Mouse (Mus musculus): ENCODE results near the gene Mettl9. TPM values are rescaled to one million over a fixed set of nuclear protein-coding genes. Genes with fewer than 3 reads are reported as not detected.
"Not testable (repeated sequence)": the region's sequence is repeated elsewhere in the genome, so short reads cannot be mapped to it uniquely, and the experiment has no call there.

Mettl9 gene
- polyA plus RNA-seq, 2 experiments, result 91.6 to 188 TPM

GRCm38 (mm10) chr7:121020277-121020676 lies 14.0 kb upstream of the Mettl9 start:
- no peak overlapping the region for H3K9ac ChIP-seq (ENCODE audit: low read depth, low read length, severe bottlenecking)
- TF ChIP-seq POLR2A (IDR thresholded peaks at IDR 0.05; ENCODE audit: borderline replicate concordance, extremely low read depth, insufficient read depth, insufficient read length), result no peak
- H3K4me3 ChIP-seq (replicated peaks; ENCODE audit: low read length), result no peak overlapping the region
- no peak overlapping the region for H3K4me2 ChIP-seq (replicated peaks; ENCODE audit: low read depth, low read length, severe bottlenecking)
- no peak for DNase-seq (ENCODE audit: low spot score)
- 0 out of 2 replicates have a peak, but pooled peaks cover 3% of the 10 kb centered on the region for H3K4me1 ChIP-seq (ENCODE audit: control insufficient read depth, insufficient read depth, low read length)
- H3K27me3 ChIP-seq (ENCODE audit: control insufficient read depth, insufficient read depth, low read length), result no peaks in the 10 kb centered on the region
- 37% methylated on average over 8 of the region's 8 CpGs for WGBS
- H3K27ac ChIP-seq (replicated peaks; ENCODE audit: low read depth, low read length), result no peak overlapping the region
- no peak for ATAC-seq (ENCODE audit: low FRiP score, low read depth)
- no peaks in the 10 kb centered on the region for H3K9me3 ChIP-seq (ENCODE audit: control insufficient read depth, low read length)
- H3K36me3 ChIP-seq (ENCODE audit: control insufficient read depth, insufficient read depth, low read length), result no peaks in the 10 kb centered on the region

- 55% methylated on average over 6 of the region's 6 CpGs for WGBS
- H3K36me3 ChIP-seq (ENCODE audit: control insufficient read depth, insufficient read depth, low read length), result no peaks in the 10 kb centered on the region
- peaks cover 8% of the 10 kb centered on the region for H3K4me1 ChIP-seq (ENCODE audit: control insufficient read depth, insufficient read depth, low read length)
- no peaks in the 10 kb centered on the region for H3K27me3 ChIP-seq (ENCODE audit: control insufficient read depth, insufficient read depth, low read length)
- no peak overlapping the region for H3K9ac ChIP-seq (ENCODE audit: low read depth, low read length, severe bottlenecking)
- H3K4me3 ChIP-seq (replicated peaks; ENCODE audit: low read length), result no peak overlapping the region
- DNase-seq (ENCODE audit: low spot score) (no peak), ATAC-seq (ENCODE audit: low FRiP score, low read depth) (no peak)
- no peak overlapping the region for H3K4me2 ChIP-seq (replicated peaks; ENCODE audit: low read depth, low read length, severe bottlenecking)
- H3K27ac ChIP-seq (replicated peaks; ENCODE audit: low read depth, low read length), result no peak overlapping the region
- no peak for TF ChIP-seq POLR2A (IDR thresholded peaks at IDR 0.05; ENCODE audit: borderline replicate concordance, extremely low read depth, insufficient read depth, insufficient read length)
- H3K9me3 ChIP-seq (ENCODE audit: control insufficient read depth, low read length), result no peaks in the 10 kb centered on the region
These were observed 8.8 kb upstream of the Mettl9 start for GRCm38 (mm10) chr7:121025221-121026008.

GRCm38 (mm10) chr7:121026300-121026699 lies 7.9 kb upstream of the Mettl9 start:
- WGBS, result 28% methylated on average over 3 of the region's 3 CpGs
- ATAC-seq (ENCODE audit: low FRiP score, low read depth) (no peak), DNase-seq (ENCODE audit: low spot score) (no peak)
- Histone ChIP-seq H3K4me3 (replicated peaks; ENCODE audit: low read length) (no peak overlapping the region), H3K9me3 (ENCODE audit: control insufficient read depth, low read length) (no peaks in the 10 kb centered on the region), H3K36me3 (ENCODE audit: control insufficient read depth, insufficient read depth, low read length) (no peaks in the 10 kb centered on the region), H3K9ac (ENCODE audit: low read depth, low read length, severe bottlenecking) (no peak overlapping the region), H3K4me2 (replicated peaks; ENCODE audit: low read depth, low read length, severe bottlenecking) (no peak overlapping the region), H3K27ac (replicated peaks; ENCODE audit: low read depth, low read length) (no peak overlapping the region), H3K4me1 (ENCODE audit: control insufficient read depth, insufficient read depth, low read length) (peaks cover 6% of the 10 kb centered on the region), H3K27me3 (ENCODE audit: control insufficient read depth, insufficient read depth, low read length) (no peaks in the 10 kb centered on the region)
- no peak for TF ChIP-seq POLR2A (IDR thresholded peaks at IDR 0.05; ENCODE audit: borderline replicate concordance, extremely low read depth, insufficient read depth, insufficient read length)

- not testable (repeated sequence) for H3K27ac ChIP-seq (replicated peaks; ENCODE audit: low read depth, low read length); DNase-seq (ENCODE audit: low spot score); H3K4me2 ChIP-seq (replicated peaks; ENCODE audit: low read depth, low read length, severe bottlenecking); H3K9me3 ChIP-seq (ENCODE audit: control insufficient read depth, low read length); H3K4me3 ChIP-seq (replicated peaks; ENCODE audit: low read length); H3K27me3 ChIP-seq (ENCODE audit: control insufficient read depth, insufficient read depth, low read length); H3K9ac ChIP-seq (ENCODE audit: low read depth, low read length, severe bottlenecking); H3K4me1 ChIP-seq (ENCODE audit: control insufficient read depth, insufficient read depth, low read length); H3K36me3 ChIP-seq (ENCODE audit: control insufficient read depth, insufficient read depth, low read length); ATAC-seq (ENCODE audit: low FRiP score, low read depth)
These were observed 4.3 kb upstream of the Mettl9 start for GRCm38 (mm10) chr7:121029947-121030346.

- peaks cover 36% of the 10 kb centered on the region for H3K4me1 ChIP-seq (ENCODE audit: control insufficient read depth, insufficient read depth, low read length)
- DNase-seq (ENCODE audit: low spot score), result peak; percentile 10
- peak; percentile 63 for ATAC-seq (ENCODE audit: low FRiP score, low read depth)
- H3K36me3 ChIP-seq (ENCODE audit: control insufficient read depth, insufficient read depth, low read length), result no peaks in the 10 kb centered on the region
- peak overlapping the region; percentile 70 for H3K4me2 ChIP-seq (replicated peaks; ENCODE audit: low read depth, low read length, severe bottlenecking)
- H3K27ac ChIP-seq (replicated peaks; ENCODE audit: low read depth, low read length), result peak overlapping the region; percentile 98
- TF ChIP-seq POLR2A (IDR thresholded peaks at IDR 0.05; ENCODE audit: borderline replicate concordance, extremely low read depth, insufficient read depth, insufficient read length), result no peak
- no peaks in the 10 kb centered on the region for H3K9me3 ChIP-seq (ENCODE audit: control insufficient read depth, low read length)
- H3K9ac ChIP-seq (ENCODE audit: low read depth, low read length, severe bottlenecking), result peak overlapping the region; percentile 99
- 0% methylated on average over 27 of the region's 63 CpGs for WGBS
- H3K27me3 ChIP-seq (ENCODE audit: control insufficient read depth, insufficient read depth, low read length), result no peaks in the 10 kb centered on the region
- peak overlapping the region; percentile 94 for H3K4me3 ChIP-seq (replicated peaks; ENCODE audit: low read length)
These were observed 476 bp downstream of the Mettl9 start for GRCm38 (mm10) chr7:121034701-121035141.
